In genomic region chr7:100561861-100562587, GRCm38 (mm10) we compare ENCODE assay signal across 10 mouse cellular contexts. TPM values are rescaled to one million over a fixed set of nuclear protein-coding genes. Genes with fewer than 3 reads are reported as not detected.
DNase-seq lines count a peak whose midpoint lies in the region; ATAC-seq and TF ChIP-seq lines count a peak whose summit lies in the region.
"Had no signal": no experiment of that assay in that cellular context is flagged by ENCODE, and none has a peak within 500 bp of the region (broad histone marks: within the 10 kb centered on the region; RNA-seq: fewer than 3 reads in every experiment).

No protein-coding gene starts in this region.

- no peak overlapping the region for H3K9ac ChIP-seq in liver, embryonic 12.5 days
- H3K9ac ChIP-seq in liver, postnatal 0 days (replicated peaks): no peak overlapping the region
- no peak overlapping the region for H3K9ac ChIP-seq in embryonic facial prominence, embryonic 15.5 days
- H3K9ac ChIP-seq in hindbrain, embryonic 14.5 days: no peak overlapping the region; the same call in 1 of the 2 replicates
- H3K9ac ChIP-seq: liver, embryonic 14.5 days had no signal

- no peak overlapping the region for H3K4me2 ChIP-seq in liver, embryonic 12.5 days
- H3K4me2 ChIP-seq in liver, postnatal 0 days (ENCODE audit: low read depth, low read length): no peak overlapping the region
- no peak overlapping the region for H3K4me2 ChIP-seq in embryonic facial prominence, embryonic 15.5 days (replicated peaks)
- no peak overlapping the region for H3K4me2 ChIP-seq in hindbrain, embryonic 14.5 days (replicated peaks)

- H3K27me3 ChIP-seq in liver, embryonic 12.5 days (replicated peaks): no peaks in the 10 kb centered on the region
- H3K27me3 ChIP-seq in liver, postnatal 0 days (ENCODE audit: insufficient read depth, low read length): no peaks in the 10 kb centered on the region
- no peaks in the 10 kb centered on the region for H3K27me3 ChIP-seq in embryonic facial prominence, embryonic 15.5 days
- H3K27me3 ChIP-seq in hindbrain, embryonic 14.5 days (ENCODE audit: control insufficient read depth, insufficient read depth, low read length): no peaks in the 10 kb centered on the region

- no peak for TF ChIP-seq CTCF in liver, postnatal 0 days (IDR thresholded peaks at IDR 0.05; ENCODE audit: low read depth)
- TF ChIP-seq CTCF in olfactory bulb, adult 2 months (IDR thresholded peaks at IDR 0.05; ENCODE audit: insufficient read depth, low read depth, low read length): no peak

- TF ChIP-seq EP300 in liver, postnatal 0 days (IDR thresholded peaks at IDR 0.05; ENCODE audit: low read depth): no peak

- WGBS in liver, embryonic 12.5 days (ENCODE audit: insufficient replicate concordance): 78% methylated on average over 11 of the region's 11 CpGs
- WGBS in liver, postnatal 0 days (ENCODE audit: insufficient replicate concordance): 79% methylated on average over 11 of the region's 11 CpGs
- WGBS in embryonic facial prominence, embryonic 15.5 days: 57% methylated on average over 11 of the region's 11 CpGs
- 56% methylated on average over 11 of the region's 11 CpGs for WGBS in hindbrain, embryonic 14.5 days
- WGBS in olfactory bulb, adult 2 months: 69% methylated on average over 11 of the region's 11 CpGs

- H3K4me3 ChIP-seq in liver, embryonic 12.5 days: no peak overlapping the region
- no peak overlapping the region for H3K4me3 ChIP-seq in liver, postnatal 0 days (ENCODE audit: low read depth, low read length)
- no peak overlapping the region for H3K4me3 ChIP-seq in embryonic facial prominence, embryonic 15.5 days (replicated peaks)
- H3K4me3 ChIP-seq in hindbrain, embryonic 14.5 days (replicated peaks; ENCODE audit: low read length): no peak overlapping the region
- H3K4me3 ChIP-seq in olfactory bulb, adult 2 months (ENCODE audit: insufficient read depth, low read depth, low read length): no peak overlapping the region

- H3K27ac ChIP-seq in liver, embryonic 12.5 days: peak overlapping the region; percentile 20; the same call in 1 of the 2 replicates
- H3K27ac ChIP-seq in liver, postnatal 0 days (ENCODE audit: low read depth): no peak overlapping the region
- H3K27ac ChIP-seq in embryonic facial prominence, embryonic 15.5 days (replicated peaks): 0 out of 2 replicates have a peak overlapping the region, but pooled peaks have one; percentile 2
- peak overlapping the region; percentile 58 for H3K27ac ChIP-seq in hindbrain, embryonic 14.5 days
- H3K27ac ChIP-seq in olfactory bulb, adult 2 months (ENCODE audit: insufficient read depth, low read depth, low read length): peak overlapping the region; percentile 67
- H3K27ac ChIP-seq: liver, embryonic 14.5 days had no signal

- H3K4me1 ChIP-seq in liver, embryonic 12.5 days: peaks cover 34% of the 10 kb centered on the region
- H3K4me1 ChIP-seq in liver, postnatal 0 days (ENCODE audit: insufficient read depth): peaks cover 5% of the 10 kb centered on the region; the same call in 1 of the 2 replicates
- H3K4me1 ChIP-seq in embryonic facial prominence, embryonic 15.5 days: peaks cover 3% of the 10 kb centered on the region; the same call in 1 of the 2 replicates
- peaks cover 8% of the 10 kb centered on the region; the same call in 1 of the 2 replicates for H3K4me1 ChIP-seq in hindbrain, embryonic 14.5 days (replicated peaks; ENCODE audit: control insufficient read depth, insufficient read depth, low read length)
- peaks cover 3% of the 10 kb centered on the region; the same call in 1 of the 2 replicates for H3K4me1 ChIP-seq in olfactory bulb, adult 2 months (ENCODE audit: control insufficient read depth, insufficient read depth, low read length)

- no peak for DNase-seq in liver, postnatal 0 days
- no peak for DNase-seq in hindbrain, embryonic 14.5 days (ENCODE audit: low spot score)
- no peak for DNase-seq in adrenal gland, adult 8-10 months
- no peak for DNase-seq in right cerebral cortex, postnatal 36 days (ENCODE audit: low spot score in 2 of 2)
- DNase-seq: adrenal gland, adult 2 months; thymus, postnatal 4 days had no signal

- no peaks in the 10 kb centered on the region for H3K9me3 ChIP-seq in liver, embryonic 12.5 days (replicated peaks)
- H3K9me3 ChIP-seq in liver, postnatal 0 days (ENCODE audit: low read length): no peaks in the 10 kb centered on the region
- no peaks in the 10 kb centered on the region for H3K9me3 ChIP-seq in embryonic facial prominence, embryonic 15.5 days (replicated peaks)
- H3K9me3 ChIP-seq in hindbrain, embryonic 14.5 days (ENCODE audit: control insufficient read depth, low read length): no peaks in the 10 kb centered on the region

- no peak for ATAC-seq in liver, embryonic 12.5 days
- ATAC-seq in liver, postnatal 0 days: no peak
- no peak for ATAC-seq in embryonic facial prominence, embryonic 15.5 days (ENCODE audit: insufficient number of reproducible peaks, low FRiP score, low TSS enrichment, low read depth)
- no peak for ATAC-seq in hindbrain, embryonic 14.5 days (ENCODE audit: low FRiP score)

- no peak for TF ChIP-seq POLR2A in olfactory bulb, adult 2 months (IDR thresholded peaks at IDR 0.05; ENCODE audit: insufficient read depth, low read depth, low read length)

- H3K36me3 ChIP-seq in liver, embryonic 12.5 days: peaks cover 29% of the 10 kb centered on the region
- H3K36me3 ChIP-seq in liver, postnatal 0 days (replicated peaks; ENCODE audit: insufficient read depth, low read length): 0 out of 2 replicates have a peak, but pooled peaks cover 4% of the 10 kb centered on the region
- peaks cover 8% of the 10 kb centered on the region; the same call in 1 of the 2 replicates for H3K36me3 ChIP-seq in embryonic facial prominence, embryonic 15.5 days
- H3K36me3 ChIP-seq in hindbrain, embryonic 14.5 days (replicated peaks; ENCODE audit: control insufficient read depth, insufficient read depth): peaks cover 11% of the 10 kb centered on the region; the same call in 1 of the 2 replicates

RNA-seq across cellular contexts. Expression of gene Coa4, which starts 25.2 kb away (rescaled TPM):
- polyA plus RNA-seq in liver, embryonic 12.5 days (2016; fragmentation: Nextera tagmentation; extraction: Ambion mirVana): 15.1 and 18.1 TPM in 2 replicates
- 11.9 and 12.4 TPM in 2 replicates for polyA plus RNA-seq in liver, postnatal 0 days (2015; fragmentation: Nextera tagmentation; extraction: Ambion mirVana)
- 19.7 and 20.8 TPM in 2 replicates for polyA plus RNA-seq in embryonic facial prominence, embryonic 15.5 days (2015; fragmentation: Nextera tagmentation; extraction: Ambion mirVana)
- 14.8 and 16.9 TPM in 2 replicates for polyA plus RNA-seq in hindbrain, embryonic 14.5 days (2014; fragmentation: Nextera tagmentation; extraction: Ambion mirVana)
- polyA plus RNA-seq in olfactory bulb, adult 2 months (2012; ENCODE audit: insufficient read depth, insufficient read length, low replicate concordance, missing spikeins): not detected in 2 replicates
- total RNA-seq in adrenal gland, adult 8-10 months (2022): 10 to 100 TPM in 3 of 4 experiments, 1 to 10 TPM in 1; 8.1 to 14.5 (median 11.3) TPM

RNA-seq across cellular contexts. Expression of gene Rab6a, which starts 45.2 kb away (rescaled TPM):
- 60.7 and 62.0 TPM in 2 replicates for polyA plus RNA-seq in liver, embryonic 12.5 days (2016; fragmentation: Nextera tagmentation; extraction: Ambion mirVana)
- polyA plus RNA-seq in liver, postnatal 0 days (2015; fragmentation: Nextera tagmentation; extraction: Ambion mirVana): 44.8 and 51.0 TPM in 2 replicates
- polyA plus RNA-seq in embryonic facial prominence, embryonic 15.5 days (2015; fragmentation: Nextera tagmentation; extraction: Ambion mirVana): 105 and 107 TPM in 2 replicates
- 321 and 383 TPM in 2 replicates for polyA plus RNA-seq in hindbrain, embryonic 14.5 days (2014; fragmentation: Nextera tagmentation; extraction: Ambion mirVana)
- not detected in 2 replicates for polyA plus RNA-seq in olfactory bulb, adult 2 months (2012; ENCODE audit: insufficient read depth, insufficient read length, low replicate concordance, missing spikeins)
- total RNA-seq in adrenal gland, adult 8-10 months (2022): 10 to 100 TPM; 64.3 to 76.2 (median 70.9) TPM

RNA-seq across cellular contexts. Expression of gene Mrpl48, which starts 46.1 kb away (rescaled TPM):
- polyA plus RNA-seq in liver, embryonic 12.5 days (2016; fragmentation: Nextera tagmentation; extraction: Ambion mirVana): 53.2 and 56.3 TPM in 2 replicates
- polyA plus RNA-seq in liver, postnatal 0 days (2015; fragmentation: Nextera tagmentation; extraction: Ambion mirVana): 52.5 and 54.5 TPM in 2 replicates
- polyA plus RNA-seq in embryonic facial prominence, embryonic 15.5 days (2015; fragmentation: Nextera tagmentation; extraction: Ambion mirVana): 75.0 and 77.7 TPM in 2 replicates
- 86.0 and 89.5 TPM in 2 replicates for polyA plus RNA-seq in hindbrain, embryonic 14.5 days (2014; fragmentation: Nextera tagmentation; extraction: Ambion mirVana)
- polyA plus RNA-seq in olfactory bulb, adult 2 months (2012; ENCODE audit: insufficient read depth, insufficient read length, low replicate concordance, missing spikeins): not detected in 2 replicates
- total RNA-seq in adrenal gland, adult 8-10 months (2022): 10 to 100 TPM; 51.9 to 63.8 (median 57.9) TPM

RNA-seq across cellular contexts. Expression of gene Dnajb13, which starts 47.3 kb away (rescaled TPM):
- polyA plus RNA-seq in liver, embryonic 12.5 days (2016; fragmentation: Nextera tagmentation; extraction: Ambion mirVana): 2.5 TPM in 2 replicates
- 1.0 and 1.8 TPM in 2 replicates for polyA plus RNA-seq in liver, postnatal 0 days (2015; fragmentation: Nextera tagmentation; extraction: Ambion mirVana)
- polyA plus RNA-seq in embryonic facial prominence, embryonic 15.5 days (2015; fragmentation: Nextera tagmentation; extraction: Ambion mirVana): 5.4 and 9.8 TPM in 2 replicates
- 6.6 and 10.8 TPM in 2 replicates for polyA plus RNA-seq in hindbrain, embryonic 14.5 days (2014; fragmentation: Nextera tagmentation; extraction: Ambion mirVana)
- not detected in 2 replicates for polyA plus RNA-seq in olfactory bulb, adult 2 months (2012; ENCODE audit: insufficient read depth, insufficient read length, low replicate concordance, missing spikeins)
- under 1 TPM; 0.20 to 0.89 (median 0.42) TPM for total RNA-seq in adrenal gland, adult 8-10 months (2022)

Comparison
In these comparisons a context has a peak if more than half of its experiments do, and no peak if none do; other contexts are left out.
1. RNA of gene Coa4, which starts 25.2 kb away (polyA plus RNA-seq): 19.7 to 20.8 TPM in embryonic facial prominence, embryonic 15.5 days, 15.1 to 18.1 TPM in liver, embryonic 12.5 days, 14.8 to 16.9 TPM in hindbrain, embryonic 14.5 days and 11.9 to 12.4 TPM in liver, postnatal 0 days; not detected in olfactory bulb, adult 2 months; every median in the first group is over 10 times any median in the second.
2. RNA of gene Mrpl48, which starts 46.1 kb away (polyA plus RNA-seq): 86.0 to 89.5 TPM in hindbrain, embryonic 14.5 days, 75.0 to 77.7 TPM in embryonic facial prominence, embryonic 15.5 days, 53.2 to 56.3 TPM in liver, embryonic 12.5 days and 52.5 to 54.5 TPM in liver, postnatal 0 days; not detected in olfactory bulb, adult 2 months; every median in the first group is over 10 times any median in the second.